Mouse (Mus musculus) C2C12 (cell line): ENCODE measurements around the gene Izumo1.

Source experiments
- CEBPB ChIP-seq: IDR thresholded peaks from one replicate; pipeline ENCODE4 v1.6.1; 2011; ENCODE audit warnings: low read depth, mild to moderate bottlenecking, control low read depth, moderate library complexity
- CTCF ChIP-seq: IDR thresholded peaks from one replicate; pipeline ENCODE4 v1.5.1; 2011; ENCODE audit not compliant: control insufficient read depth, insufficient read depth, insufficient read length
- MAX ChIP-seq: IDR thresholded peaks from one replicate; pipeline ENCODE4 v1.6.1; 2011; ENCODE audit warnings: mild to moderate bottlenecking, control low read depth
- MYOD1 ChIP-seq: IDR thresholded peaks from one replicate; pipeline ENCODE4 v1.6.1; 2011; ENCODE audit warnings: low read depth; ENCODE audit not compliant: control insufficient read depth, insufficient read length
- USF1 ChIP-seq: IDR thresholded peaks from one replicate; pipeline ENCODE4 v1.6.1; 2011; ENCODE audit warnings: low read depth, mild to moderate bottlenecking, control low read depth, moderate library complexity

DNA sequence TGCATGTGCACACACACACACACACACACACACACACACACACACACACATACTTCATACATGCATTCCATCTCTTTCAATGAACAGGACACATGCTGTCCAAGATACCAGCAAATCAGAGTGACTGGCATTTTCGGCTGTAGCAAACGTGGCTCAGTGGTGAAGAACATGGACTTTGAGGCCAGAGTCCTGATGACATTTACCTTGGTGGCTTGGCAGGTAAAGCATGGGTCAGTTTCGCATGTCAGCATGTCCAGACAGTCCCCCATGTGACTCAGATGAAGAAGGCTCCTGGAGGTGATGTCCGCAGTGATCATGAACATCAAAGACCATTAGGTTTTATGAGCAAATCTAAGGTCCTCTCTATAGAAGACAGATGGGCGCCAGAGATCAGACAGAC lies 24.6 kb upstream of the Izumo1 start:
- no peak for TF ChIP-seq CTCF
- no peak for TF ChIP-seq CEBPB
- no peak for TF ChIP-seq USF1
- no peak for TF ChIP-seq MAX
- TF ChIP-seq MYOD1 = no peak
